In genomic region chr12:55800144-55800543, GRCm38 (mm10) we compare ENCODE assay signal across 19 mouse cellular contexts. TPM values are rescaled to one million over a fixed set of nuclear protein-coding genes. Genes with fewer than 3 reads are reported as not detected.
DNase-seq lines count a peak whose midpoint lies in the region; ATAC-seq and TF ChIP-seq lines count a peak whose summit lies in the region.
"Had no signal": no experiment of that assay in that cellular context is flagged by ENCODE, and none has a peak within 500 bp of the region (broad histone marks: within the 10 kb centered on the region; RNA-seq: fewer than 3 reads in every experiment).

No protein-coding gene starts in this region.

- H3K9ac ChIP-seq in liver, postnatal 0 days (replicated peaks): no peak overlapping the region
- peak overlapping the region; percentile 32; the same call in 1 of the 2 replicates for H3K9ac ChIP-seq in liver, embryonic 13.5 days
- H3K9ac ChIP-seq: embryonic facial prominence, embryonic 12.5 days; forebrain, embryonic 15.5 days; hindbrain, embryonic 12.5 days had no signal

- H3K36me3 ChIP-seq in liver, postnatal 0 days (replicated peaks; ENCODE audit: insufficient read depth, low read length): no peaks in the 10 kb centered on the region
- H3K36me3 ChIP-seq in liver, embryonic 13.5 days: no peaks in the 10 kb centered on the region
- H3K36me3 ChIP-seq: embryonic facial prominence, embryonic 12.5 days; forebrain, embryonic 15.5 days; hindbrain, embryonic 12.5 days had no signal

- no peaks in the 10 kb centered on the region for H3K9me3 ChIP-seq in liver, postnatal 0 days (ENCODE audit: low read length)
- no peaks in the 10 kb centered on the region for H3K9me3 ChIP-seq in liver, embryonic 13.5 days (replicated peaks)
- H3K9me3 ChIP-seq: embryonic facial prominence, embryonic 12.5 days; forebrain, embryonic 15.5 days; G1E; heart, embryonic 10.5 days; hindbrain, embryonic 12.5 days had no signal

- H3K27ac ChIP-seq in liver, postnatal 0 days (ENCODE audit: low read depth): no peak overlapping the region
- H3K27ac ChIP-seq in liver, embryonic 13.5 days: no peak overlapping the region
- H3K27ac ChIP-seq: embryonic facial prominence, embryonic 12.5 days; forebrain, embryonic 15.5 days; heart, embryonic 10.5 days; hindbrain, embryonic 12.5 days had no signal

- no peaks in the 10 kb centered on the region for H3K27me3 ChIP-seq in liver, postnatal 0 days (ENCODE audit: insufficient read depth, low read length)
- no peaks in the 10 kb centered on the region for H3K27me3 ChIP-seq in liver, embryonic 13.5 days
- H3K27me3 ChIP-seq: embryonic facial prominence, embryonic 12.5 days; forebrain, embryonic 15.5 days; hindbrain, embryonic 12.5 days had no signal

- no peaks in the 10 kb centered on the region for H3K4me1 ChIP-seq in liver, postnatal 0 days (ENCODE audit: insufficient read depth)
- H3K4me1 ChIP-seq in liver, embryonic 13.5 days (replicated peaks): peaks cover 15% of the 10 kb centered on the region
- H3K4me1 ChIP-seq: heart, embryonic 10.5 days; hindbrain, embryonic 12.5 days had no signal

- TF ChIP-seq EP300 in liver, postnatal 0 days (IDR thresholded peaks at IDR 0.05; ENCODE audit: low read depth): no peak

- H3K4me3 ChIP-seq in liver, postnatal 0 days (ENCODE audit: low read depth, low read length): no peak overlapping the region
- H3K4me3 ChIP-seq in liver, embryonic 13.5 days (replicated peaks): no peak overlapping the region
- H3K4me3 ChIP-seq: embryonic facial prominence, embryonic 12.5 days; forebrain, embryonic 15.5 days; heart, embryonic 10.5 days; hindbrain, embryonic 12.5 days had no signal

- TF ChIP-seq CTCF in liver, postnatal 0 days (IDR thresholded peaks at IDR 0.05; ENCODE audit: low read depth): no peak

- no peak for ATAC-seq in liver, postnatal 0 days
- peak; percentile 87 for ATAC-seq in liver, embryonic 13.5 days (ENCODE audit: low read depth)
- peak; percentile 54 for ATAC-seq in megakaryocyte progenitor cell, adult 5-6 weeks (replicated peaks; ENCODE audit: poor library complexity)
- ATAC-seq: forebrain, embryonic 15.5 days; hindbrain, embryonic 16.5 days had no signal

- H3K4me2 ChIP-seq in liver, postnatal 0 days (ENCODE audit: low read depth, low read length): no peak overlapping the region
- peak overlapping the region; percentile 3; the same call in 1 of the 2 replicates for H3K4me2 ChIP-seq in liver, embryonic 13.5 days
- H3K4me2 ChIP-seq: embryonic facial prominence, embryonic 12.5 days; forebrain, embryonic 15.5 days; hindbrain, embryonic 12.5 days had no signal

- peak; percentile 12 for DNase-seq in liver
- DNase-seq in liver, postnatal 0 days: no peak
- no peak for DNase-seq in liver, embryonic 13.5 days
- DNase-seq in lung, postnatal 25 days (ENCODE audit: low spot score): no peak
- no peak for DNase-seq in frontal cortex, postnatal 10 days (ENCODE audit: low spot score in 2 of 2)
- DNase-seq: adrenal gland, postnatal 10 days; cerebellum, adult 11-12 months; cerebellum, adult 9-10 months; cerebellum, postnatal 25 days; gastrocnemius, postnatal 14 days; heart, postnatal 10 days; heart, postnatal 4 days had no signal

- WGBS in liver, postnatal 0 days (ENCODE audit: insufficient replicate concordance): 66% methylated on average over 5 of the region's 5 CpGs
- WGBS in liver, embryonic 13.5 days (ENCODE audit: insufficient replicate concordance): 38% methylated on average over 5 of the region's 5 CpGs

RNA-seq across cellular contexts. Expression of gene Ralgapa1, which starts 20.8 kb away (rescaled TPM):
- 2.3 and 2.8 TPM in 2 replicates for polyA plus RNA-seq in liver, postnatal 0 days (2015; fragmentation: Nextera tagmentation; extraction: Ambion mirVana)
- polyA plus RNA-seq in liver, embryonic 13.5 days (2015; fragmentation: Nextera tagmentation; extraction: Ambion mirVana): 4.0 and 4.9 TPM in 2 replicates
- 47.6 and 64.8 TPM in 2 replicates for total RNA-seq in megakaryocyte progenitor cell, adult 5-6 weeks (2015)
- 29.3 and 36.7 TPM in 2 replicates for total RNA-seq in megakaryocyte progenitor cell, adult 5-6 weeks (2017)

RNA-seq across cellular contexts. Expression of gene Brms1l, which starts 36.0 kb away (rescaled TPM):
- 5.3 and 6.9 TPM in 2 replicates for polyA plus RNA-seq in liver, postnatal 0 days (2015; fragmentation: Nextera tagmentation; extraction: Ambion mirVana)
- polyA plus RNA-seq in liver, embryonic 13.5 days (2015; fragmentation: Nextera tagmentation; extraction: Ambion mirVana): 18.7 and 20.7 TPM in 2 replicates
- 10.9 and 12.2 TPM in 2 replicates for total RNA-seq in megakaryocyte progenitor cell, adult 5-6 weeks (2015)
- total RNA-seq in megakaryocyte progenitor cell, adult 5-6 weeks (2017): 14.5 and 18.3 TPM in 2 replicates
